In the genomic region with DNA sequence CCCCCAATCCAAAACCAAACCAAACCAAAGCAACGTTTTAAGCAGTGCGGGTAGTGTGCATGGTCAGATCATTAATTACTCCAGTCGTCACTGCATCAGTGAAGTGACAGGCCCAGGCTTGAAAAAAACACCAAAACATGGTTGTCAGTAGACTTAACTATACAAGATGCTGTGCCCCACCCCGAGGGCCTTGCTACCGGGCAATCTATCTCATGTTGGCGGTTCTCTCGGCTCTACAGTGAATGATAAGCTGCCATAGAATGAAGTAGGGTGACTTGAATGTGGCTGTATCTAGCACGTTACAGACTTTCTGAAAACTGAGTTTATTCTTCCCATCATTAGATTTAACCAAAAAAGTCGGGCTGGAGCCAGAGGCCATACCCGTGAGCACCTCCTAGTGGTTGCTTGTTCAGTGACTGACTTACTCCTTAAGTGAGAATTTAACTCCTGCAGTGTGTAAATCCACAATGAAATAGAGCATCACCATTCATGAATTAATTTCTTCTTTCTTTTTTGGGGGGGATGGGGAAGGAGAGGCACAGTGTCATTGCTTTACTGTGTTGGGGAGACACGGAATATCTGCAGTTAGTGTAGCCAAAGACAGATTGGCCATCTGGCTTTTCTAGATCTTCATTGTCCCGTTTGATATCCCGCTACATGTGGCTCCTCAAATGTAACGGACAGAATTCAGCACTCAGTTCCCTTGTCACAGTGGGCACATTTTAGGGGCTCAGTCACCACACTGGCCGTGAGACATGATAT, we compare ENCODE assay signal across 8 mouse cellular contexts.
A peak's percentile ranks its signal among the peaks of the same experiment; 100 is the strongest.
DNase-seq lines count a peak whose midpoint lies in the region; ATAC-seq lines count a peak whose summit lies in the region.

No protein-coding gene starts in this region.

- no peaks in the 10 kb centered on the region for H3K4me1 ChIP-seq in forebrain, embryonic 16.5 days (replicated peaks; ENCODE audit: control insufficient read depth, insufficient read depth, low read length)

- no peak overlapping the region for H3K4me2 ChIP-seq in forebrain, embryonic 16.5 days (ENCODE audit: low read length)

- peak; percentile 44 for DNase-seq in adrenal gland, postnatal 14 days
- no peak for DNase-seq in adrenal gland, postnatal 25 days
- DNase-seq in retina, embryonic 14.5 days (ENCODE audit: low spot score): peak; percentile 48
- DNase-seq in retina, postnatal 1 day: no peak
- peak; percentile 54 for DNase-seq in thymus, postnatal 14 days
- DNase-seq in frontal cortex, postnatal 36 days (ENCODE audit: low spot score in 2 of 2): no peak

- H3K4me3 ChIP-seq in forebrain, embryonic 16.5 days (replicated peaks; ENCODE audit: low read length): no peak overlapping the region

- no peaks in the 10 kb centered on the region for H3K36me3 ChIP-seq in forebrain, embryonic 16.5 days (ENCODE audit: control insufficient read depth, insufficient read depth)

- H3K9ac ChIP-seq in forebrain, embryonic 16.5 days (replicated peaks; ENCODE audit: low read depth, low read length): no peak overlapping the region

- peak; percentile 68 for ATAC-seq in inflammation-experienced regulatory T-cells, adult 6 months
- no peak for ATAC-seq in forebrain, embryonic 16.5 days

- no peaks in the 10 kb centered on the region for H3K9me3 ChIP-seq in forebrain, embryonic 16.5 days (ENCODE audit: control insufficient read depth, low read length)

- 73% methylated on average over 15 of the region's 15 CpGs for WGBS in forebrain, embryonic 16.5 days

- no peaks in the 10 kb centered on the region for H3K27me3 ChIP-seq in forebrain, embryonic 16.5 days (replicated peaks; ENCODE audit: control insufficient read depth, insufficient read depth, low read length)

- H3K27ac ChIP-seq in forebrain, embryonic 16.5 days (ENCODE audit: low read length): no peak overlapping the region

Comparison
In these comparisons a context has a peak if more than half of its experiments do, and no peak if none do; other contexts are left out.
1. DNase-seq: peak in adrenal gland, postnatal 14 days (single experiment), retina, embryonic 14.5 days (single experiment) and thymus, postnatal 14 days (single experiment); none in adrenal gland, postnatal 25 days (single experiment), retina, postnatal 1 day (single experiment) and frontal cortex, postnatal 36 days (0 of 2).